Mouse (Mus musculus) heart, postnatal 36 days (tissue): Measurements from ENCODE around the gene Flywch2. TPM values are rescaled to one million over a fixed set of nuclear protein-coding genes. Genes with fewer than 3 reads are reported as not detected.
"Not testable (repeated sequence)": the region's sequence is repeated elsewhere in the genome, so short reads cannot be mapped to it uniquely, and the experiment has no call there.

Source experiments
- DNase-seq, 2 experiments: peaks; one replicate each; pipeline ENCODE4 v3.0.0; 2021 to 2022
- intact Hi-C: fragments of 180-260 bp; cut with DNase I; formaldehyde crosslinking; loops from one replicate; pipeline ENCODE4 v1.15.1; 2025
- total RNA-seq, 2 experiments: library from RNA; stranded (reverse); gene quantifications; 2 replicates each; pipeline ENCODE4 v1.2.3; 2021

Flywch2 gene
- total RNA-seq, 2 experiments from 2014 or later, result 0.78 to 0.81 TPM

DNA sequence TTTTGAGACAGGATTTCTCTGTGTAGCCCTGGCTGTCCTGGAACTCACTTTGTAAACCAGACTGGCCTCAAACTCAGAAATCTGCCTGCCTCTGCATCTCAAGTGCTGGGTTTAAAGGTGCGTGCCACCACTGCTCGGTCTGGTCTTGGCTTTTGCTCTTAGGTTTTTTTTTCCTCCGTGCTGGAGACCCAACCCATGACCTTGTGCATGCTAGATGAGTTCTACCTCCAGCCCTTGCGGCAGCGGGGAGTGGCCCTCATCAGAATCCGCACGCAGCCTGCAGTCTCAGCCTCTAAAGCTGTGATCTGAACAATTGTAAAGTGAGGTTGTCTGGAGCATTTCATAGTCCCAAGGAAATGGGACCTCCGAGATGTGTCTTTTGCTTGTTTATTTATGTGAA, 9.4 kb upstream of the Flywch2 start:
- DNase-seq, result no peak
- intact Hi-C loops, result no loop called here

DNA sequence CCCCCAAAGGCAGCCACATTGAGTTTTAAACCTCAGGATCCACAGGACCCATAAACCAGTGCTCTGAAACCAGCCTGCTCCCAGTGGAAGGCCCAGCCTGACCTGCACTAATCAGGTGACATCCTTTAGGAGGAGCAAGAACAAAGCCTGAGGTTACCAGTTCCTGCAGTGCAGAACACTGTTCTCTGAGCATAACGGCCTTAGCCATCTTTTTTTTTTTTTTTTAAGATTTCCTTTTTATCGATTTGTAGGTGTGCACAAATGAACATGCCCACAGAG, 5.1 kb upstream of the Flywch2 start:
- intact Hi-C loops, result loop anchor here (5.0 kb wide), 1 partner anchor 36 kb away; the partner anchor contains the start of gene Elob
- no peak for DNase-seq

DNA sequence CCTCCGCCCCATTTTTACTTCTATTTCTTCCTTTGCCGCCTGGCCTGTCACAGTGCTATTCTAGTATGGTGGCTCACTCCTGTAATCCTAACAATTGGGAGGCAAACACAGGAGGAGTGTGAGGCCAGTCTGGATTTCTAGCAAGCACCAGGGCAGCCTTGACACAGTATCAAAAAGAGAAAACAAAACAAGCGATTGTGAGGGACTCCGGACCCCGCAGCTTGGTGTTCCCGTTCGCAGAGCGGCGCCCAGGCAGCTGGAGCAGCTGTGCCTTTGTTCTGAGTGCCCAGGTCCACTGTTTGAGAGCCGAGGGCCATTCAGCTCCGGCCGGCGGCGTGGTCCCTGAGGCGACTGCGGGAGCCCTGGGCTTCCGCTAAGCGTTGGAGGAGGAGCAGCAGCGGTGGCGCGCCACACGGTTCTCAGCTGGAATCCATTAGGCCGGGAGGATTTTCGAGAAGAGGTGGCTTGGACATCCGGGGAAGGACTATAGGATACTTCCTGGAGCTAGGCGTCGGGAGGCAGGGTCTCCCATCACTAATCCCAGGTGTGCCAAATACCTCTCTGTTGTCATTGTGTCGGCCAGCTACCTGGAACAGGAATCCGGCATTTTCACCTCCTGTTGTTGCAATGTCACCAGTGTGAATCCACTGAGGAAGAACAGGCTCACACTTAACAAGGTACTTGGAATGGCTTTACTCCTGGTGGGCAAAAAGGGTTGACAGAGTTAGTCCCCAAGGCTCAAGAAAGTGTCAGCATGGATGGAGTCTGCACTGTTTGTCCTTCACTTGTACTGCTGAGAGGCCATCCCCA, 4.6 kb upstream of the Flywch2 start, which contains the start of gene Srrm2:
Gene Srrm2 (plus strand): TSS at position 264 of the 810 bp plus-strand sequence.
- intact Hi-C loops, result loop anchor here (5.0 kb wide), 1 partner anchor 37 kb away; the partner anchor contains the start of gene Elob

DNA sequence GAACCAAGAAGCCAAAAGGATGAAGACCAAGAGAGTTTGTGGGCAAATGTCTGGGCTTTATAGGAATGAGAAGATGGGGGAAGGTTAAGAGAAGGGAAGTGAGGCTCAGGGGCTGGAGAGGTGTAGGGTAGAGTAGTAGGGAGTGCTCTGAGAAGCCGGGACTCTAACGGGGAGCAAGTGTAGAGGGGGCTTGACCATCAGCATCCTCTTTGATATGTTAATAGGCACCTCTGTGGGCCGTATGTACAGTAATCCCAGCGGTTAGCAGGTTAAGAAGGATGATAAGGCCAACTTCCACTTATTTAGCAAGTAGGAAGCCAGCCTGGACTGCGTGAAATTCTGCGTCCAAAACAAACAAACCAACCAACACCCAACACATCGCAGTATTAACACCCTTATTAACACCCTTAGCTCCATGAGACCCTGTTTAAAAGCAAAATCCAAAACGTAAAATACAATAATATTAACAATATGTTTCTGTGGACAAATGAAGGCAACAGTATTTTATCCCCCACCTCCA, 3.9 kb upstream of the Flywch2 start:
- DNase-seq, result no peak
- intact Hi-C loops, result loop anchor here (2.0 to 5.0 kb wide), 2 partner anchors 17 to 37 kb away; partner anchors contain the start of gene Elob

More for the DNA sequence above, 4.6 kb upstream of the Flywch2 start, which contains the start of gene Srrm2:
- DNase-seq, result peak; percentile 65 to 68

DNA sequence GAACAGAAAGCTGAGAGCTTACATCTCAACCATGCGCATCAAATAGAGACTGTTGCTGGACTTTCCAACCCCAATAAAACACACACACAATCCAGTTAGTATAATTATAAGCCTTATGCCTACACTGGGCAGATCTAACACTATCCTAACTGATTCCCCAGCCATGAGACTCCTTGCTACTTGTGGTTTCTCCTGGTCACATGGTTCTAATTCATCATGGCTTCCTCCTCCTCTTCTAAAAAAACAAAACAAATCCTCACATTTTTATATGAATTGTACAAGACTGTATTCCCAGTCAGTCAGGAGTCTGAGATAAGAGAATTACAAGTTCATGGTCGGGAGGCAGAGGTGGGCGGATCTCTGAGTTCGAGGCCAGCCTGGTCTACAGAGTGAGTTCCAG, 3.1 kb upstream of the Flywch2 start:
- intact Hi-C loops, result loop anchor here (2.0 kb wide), 1 partner anchor 16 kb away; no protein-coding TSS in a partner anchor
- no peak for DNase-seq

DNA sequence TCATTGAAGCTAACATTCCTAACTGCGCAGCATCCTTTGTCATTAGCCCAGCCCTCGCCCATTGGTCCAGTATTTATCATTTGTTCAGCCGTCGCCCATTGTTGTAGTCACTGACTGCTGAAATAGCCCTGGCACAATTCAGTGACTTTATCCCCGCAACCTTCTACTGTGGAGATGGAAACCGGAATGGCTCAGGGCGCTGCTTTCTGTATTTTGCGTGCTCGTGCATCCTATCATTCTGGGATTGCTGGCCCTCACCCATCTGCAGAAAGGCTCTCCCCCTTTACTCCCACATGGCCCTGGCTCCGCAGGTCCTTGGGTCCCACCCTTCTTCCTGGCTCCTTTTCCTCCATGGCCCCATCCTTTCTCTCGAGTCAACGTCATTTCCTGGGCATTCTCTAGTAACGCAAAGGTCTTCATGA, 640 bp upstream of the Flywch2 start:
- intact Hi-C loops, result no loop called here

DNA sequence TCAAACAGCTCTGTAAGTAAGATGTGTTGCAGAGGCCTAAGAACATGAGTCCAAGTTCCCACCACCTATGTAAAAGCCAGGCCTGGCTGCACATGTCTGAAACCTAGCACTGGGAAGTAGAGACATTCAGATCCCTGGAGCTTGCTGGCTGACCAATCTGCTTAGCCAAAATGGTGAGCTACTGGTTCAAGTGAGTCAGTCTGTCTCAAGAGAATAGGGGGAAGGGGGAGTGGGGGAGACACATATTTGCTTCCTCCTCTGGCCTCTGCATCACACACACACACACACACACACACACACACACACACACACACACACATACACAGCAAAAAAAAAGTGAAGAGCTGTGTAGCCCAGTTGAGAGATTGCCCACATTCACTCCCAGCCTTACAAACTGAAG, 2.5 kb downstream of the Flywch2 start:
- intact Hi-C loops, result no loop called here
- DNase-seq, result no peak

More for the DNA sequence above, 640 bp upstream of the Flywch2 start:
- DNase-seq, result no peak

DNA sequence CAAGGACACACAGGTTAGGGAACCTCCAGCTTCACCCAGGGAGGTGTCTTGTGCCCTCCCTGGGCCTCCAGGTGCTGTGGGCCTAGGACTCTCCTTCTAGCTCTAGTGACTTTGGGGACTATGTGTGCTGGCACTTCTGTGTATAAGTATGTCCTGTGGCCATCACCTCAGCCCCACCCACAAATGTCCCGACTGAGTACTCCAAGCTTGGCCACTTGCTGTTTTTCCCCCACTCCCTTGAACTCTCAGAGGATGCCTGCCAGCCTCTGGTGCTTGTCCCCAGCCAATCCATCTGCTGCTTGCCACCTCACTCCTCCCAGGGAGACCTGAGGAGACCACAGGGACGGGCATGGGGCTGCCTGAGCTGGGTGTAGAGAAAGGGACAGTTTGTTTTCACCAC, 7.4 kb downstream of the Flywch2 start:
- no peak for DNase-seq
- intact Hi-C loops, result no loop called here

DNA sequence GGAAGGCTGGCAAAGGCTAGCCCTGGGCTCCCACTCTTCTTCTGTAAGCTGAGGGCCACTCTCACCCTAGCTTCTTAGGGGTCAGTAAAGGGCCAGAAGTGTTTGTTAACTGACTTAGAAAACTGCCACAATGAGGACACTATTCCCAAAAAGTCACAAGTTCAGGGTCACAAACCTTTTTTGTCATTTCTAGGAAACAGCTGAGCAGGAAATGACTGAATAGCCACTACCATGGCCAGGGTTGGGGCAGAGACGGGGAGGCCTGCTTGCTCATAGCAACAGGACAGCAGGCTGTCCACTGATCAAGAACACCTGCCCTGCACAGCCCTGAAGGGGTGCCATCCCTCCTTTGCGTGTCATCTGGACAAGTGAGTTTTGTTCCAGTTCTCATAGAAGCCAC, 8.7 kb downstream of the Flywch2 start:
- intact Hi-C loops, result no loop called here

DNA sequence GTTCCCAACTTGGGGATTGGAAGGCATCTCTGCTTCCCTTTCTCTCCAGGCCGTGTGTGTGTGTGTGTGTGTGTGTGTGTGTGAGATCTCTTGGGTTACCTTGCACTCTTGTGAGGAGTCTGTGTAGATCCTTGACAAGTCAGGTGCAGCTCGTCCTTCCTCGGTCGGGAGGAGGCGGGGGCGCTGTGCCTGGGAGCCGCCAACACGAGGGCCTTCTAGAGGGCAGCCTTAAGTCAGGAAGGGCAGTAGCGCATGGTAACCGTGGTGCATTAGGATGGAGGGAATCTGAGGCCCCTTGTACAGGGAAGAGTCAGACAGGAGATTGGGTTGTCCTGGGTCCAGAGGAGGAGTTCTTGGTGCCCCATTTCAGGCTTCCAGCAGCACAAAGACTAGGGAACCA, 9.7 kb downstream of the Flywch2 start:
- intact Hi-C loops, result no loop called here
- DNase-seq, result no peak

More for the DNA sequence above, 8.7 kb downstream of the Flywch2 start:
- no peak for DNase-seq

DNA sequence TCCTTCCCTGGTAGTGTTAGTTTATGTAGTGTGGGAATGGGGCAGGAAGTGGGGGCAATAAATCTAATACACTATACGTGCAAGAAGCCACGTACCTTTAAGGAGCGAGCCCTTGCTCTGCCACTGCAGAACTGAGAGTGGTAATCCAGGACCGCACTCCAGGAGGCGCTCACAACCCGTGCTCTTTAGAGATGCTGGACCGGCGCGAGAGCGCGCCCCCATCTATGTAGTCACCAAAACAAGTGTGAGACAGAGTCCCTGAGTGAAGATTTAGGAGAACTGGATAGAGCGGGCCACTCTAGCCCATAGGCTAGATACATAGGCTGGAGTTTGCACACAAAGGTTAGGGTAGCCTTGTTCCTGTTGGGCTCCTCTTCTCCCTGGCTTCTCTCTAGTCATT, 11.8 kb downstream of the Flywch2 start:
- DNase-seq, result peak; percentile 78 to 81
- intact Hi-C loops, result loop anchor here (2.0 to 5.0 kb wide), 4 partner anchors 69 to 187 kb away; partner anchors contain the start of gene Prss32

DNA sequence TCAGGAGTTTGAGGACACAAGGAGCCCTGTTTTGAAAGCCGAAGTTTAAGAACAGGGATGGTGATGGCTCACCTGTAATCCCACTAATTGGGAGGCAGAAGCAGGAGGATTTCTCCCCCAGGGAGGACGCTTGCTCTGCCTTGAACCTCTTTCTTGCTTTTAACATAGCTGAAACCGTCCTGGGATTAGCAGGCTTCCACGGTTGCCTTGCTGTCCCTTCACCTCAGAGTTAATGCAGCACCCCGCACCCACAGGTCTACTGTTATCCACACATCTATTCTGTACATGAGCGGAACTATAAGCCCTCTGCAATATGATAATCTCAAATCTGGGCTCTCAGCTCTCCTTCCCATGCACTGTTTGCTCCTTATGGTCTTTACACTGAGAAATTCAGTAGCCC, 12.2 kb downstream of the Flywch2 start:
- intact Hi-C loops, result loop anchor here (2.0 to 5.0 kb wide), 5 partner anchors 15 to 187 kb away; partner anchors contain the start of gene Prss32
- no peak for DNase-seq

DNA sequence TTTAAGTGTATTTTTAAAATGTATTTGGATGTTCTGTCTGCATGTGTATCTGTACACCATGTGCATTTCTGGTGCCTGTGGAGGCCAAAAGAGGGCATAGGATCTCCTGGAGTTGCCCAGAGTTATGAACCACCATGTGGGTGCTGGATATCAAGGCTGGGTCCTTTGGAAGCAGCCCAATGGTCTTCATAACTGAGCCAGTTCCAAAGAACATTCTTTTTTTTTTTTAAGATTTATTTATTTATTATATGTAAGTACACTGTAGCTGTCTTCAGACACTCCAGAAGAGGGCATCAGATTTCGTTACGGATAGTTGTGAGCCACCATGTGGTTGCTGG, 13.7 kb downstream of the Flywch2 start:
- intact Hi-C loops, result loop anchor here (2.0 to 5.0 kb wide), 2 partner anchors 17 to 100 kb away; no protein-coding TSS in a partner anchor
- DNase-seq, result not testable (repeated sequence)

DNA sequence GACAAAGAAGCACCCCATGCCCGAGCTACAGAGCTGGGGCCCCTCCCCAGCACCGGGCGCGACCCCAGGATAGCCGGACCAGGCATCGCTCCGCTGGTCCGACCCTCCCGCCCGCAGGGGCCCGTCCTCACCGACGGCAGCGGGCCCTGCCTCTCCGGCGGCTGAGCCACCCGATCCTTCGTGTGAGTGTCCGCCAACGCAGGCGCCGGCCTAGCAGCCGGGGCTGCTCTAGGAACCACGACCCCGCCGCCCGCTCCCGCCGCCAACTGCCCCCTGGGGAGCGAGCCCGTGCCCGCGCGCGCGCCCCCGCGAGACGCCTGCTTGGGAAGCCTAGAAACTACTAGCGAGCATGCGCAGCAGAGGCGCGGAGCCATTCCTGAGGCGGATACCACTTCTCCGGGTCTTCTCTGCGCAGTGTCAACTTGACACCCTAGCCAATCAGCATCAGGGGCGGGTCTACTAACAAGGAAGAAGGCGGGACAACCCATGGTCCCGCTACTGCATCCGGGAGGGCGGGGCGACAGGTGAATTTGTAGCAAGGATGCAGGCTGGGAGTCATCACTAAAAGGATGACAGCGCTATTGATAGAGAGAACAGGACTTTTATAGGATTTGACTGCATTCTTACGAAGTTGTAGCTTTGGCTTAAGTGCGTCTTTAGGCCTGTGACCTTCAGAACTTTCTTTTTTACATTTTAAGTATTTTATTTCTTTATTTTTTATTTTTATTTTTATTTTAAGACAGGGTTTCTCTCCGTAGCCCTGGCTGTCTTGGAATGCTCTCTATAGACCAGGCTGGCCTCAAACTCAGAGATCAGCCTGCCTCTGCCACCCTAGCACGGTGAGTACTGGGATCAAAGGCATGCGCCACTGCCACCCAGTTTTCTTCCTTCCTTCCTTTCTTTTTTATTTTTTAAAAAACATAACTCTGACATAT, 14.3 kb downstream of the Flywch2 start, which contains the start of gene Flywch1:
Gene Flywch1 (minus strand): TSS at position 319 of the 935 bp plus-strand sequence.
- intact Hi-C loops, result loop anchor here (1.0 to 5.0 kb wide), 4 partner anchors 17 to 101 kb away; partner anchors contain the start of gene Elob
- DNase-seq, result peak; percentile 97

DNA sequence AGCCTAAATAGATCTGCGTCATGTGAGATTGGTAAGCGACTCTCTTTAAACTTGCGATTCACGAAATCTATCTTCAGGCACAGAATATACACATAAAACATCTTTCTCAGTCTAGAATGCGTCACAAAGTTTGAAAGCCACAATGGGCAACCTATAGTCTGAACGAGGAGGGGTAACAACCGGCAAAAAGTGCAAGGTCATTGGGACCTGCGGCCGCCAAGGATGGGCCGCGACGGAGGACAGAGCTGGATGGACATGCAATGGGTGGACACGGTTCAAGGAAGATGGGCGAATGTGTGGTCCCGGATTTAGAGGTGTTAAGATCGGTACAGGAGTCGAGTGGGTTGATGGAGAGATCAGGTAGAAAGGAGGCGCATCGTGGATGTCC, 15.0 kb downstream of the Flywch2 start:
- intact Hi-C loops, result loop anchor here (1.0 to 5.0 kb wide), 3 partner anchors 20 to 101 kb away; partner anchors contain the start of gene Elob
- no peak for DNase-seq

DNA sequence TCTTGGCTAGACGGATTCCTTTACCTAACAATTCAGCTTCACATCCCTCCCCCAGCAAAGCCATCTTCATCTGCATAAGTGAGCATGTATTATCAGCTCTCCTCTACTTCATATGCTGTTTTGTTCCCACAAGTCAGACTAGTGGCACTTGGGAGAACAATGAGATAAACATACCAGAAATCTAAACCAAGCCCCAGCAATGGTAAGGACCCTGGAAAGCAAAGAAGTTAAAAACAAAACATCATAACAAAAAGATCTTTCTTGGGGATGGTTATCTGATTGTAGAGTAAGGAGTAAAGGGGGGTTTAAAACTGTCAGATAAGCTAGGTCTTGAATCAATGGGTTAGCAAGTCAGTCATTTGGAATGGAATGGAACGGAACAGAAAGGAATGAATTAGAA, 15.4 kb downstream of the Flywch2 start:
- no peak for DNase-seq
- intact Hi-C loops, result loop anchor here (2.0 to 5.0 kb wide), 2 partner anchors 20 to 102 kb away; no protein-coding TSS in a partner anchor

DNA sequence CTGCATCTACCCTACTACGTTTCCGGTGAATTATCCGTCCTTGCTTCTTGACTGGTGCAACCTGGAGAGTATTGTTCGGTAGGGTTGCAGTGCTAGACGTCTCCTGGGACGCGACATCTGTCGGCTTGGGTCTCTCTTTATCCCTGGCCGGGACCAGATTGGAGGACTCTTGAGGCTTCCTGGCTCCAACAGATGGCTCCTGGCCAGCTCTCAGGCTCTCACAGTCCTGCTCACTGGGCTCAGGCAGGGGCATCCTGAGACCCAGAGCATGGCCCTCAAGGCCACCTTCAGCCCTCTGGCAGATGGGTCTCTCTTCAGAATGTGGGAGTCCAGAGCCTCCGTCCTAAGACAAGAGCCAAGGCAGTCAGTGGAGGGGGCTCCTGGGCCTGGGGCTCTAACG, 22.9 kb downstream of the Flywch2 start:
- intact Hi-C loops, result no loop called here
- DNase-seq, result no peak

DNA sequence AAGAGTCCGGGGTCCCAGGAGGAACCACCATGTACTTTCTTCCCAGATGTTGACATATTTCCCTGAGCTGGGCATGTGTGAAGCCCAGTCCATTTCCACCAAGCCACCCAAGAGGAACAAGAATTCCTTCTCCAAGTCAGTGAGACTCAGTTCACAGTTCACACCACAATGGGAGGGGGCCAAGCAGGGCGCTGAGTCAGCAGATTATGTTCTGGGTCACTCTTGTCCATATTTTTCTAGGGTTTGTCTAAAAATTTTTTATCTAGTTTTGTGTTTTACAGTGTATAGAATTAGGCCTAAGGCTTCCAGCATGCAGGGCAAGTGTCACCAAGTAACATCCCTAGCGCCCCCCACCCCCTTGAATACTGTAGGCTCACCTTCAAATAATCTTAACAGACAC, 24.7 kb downstream of the Flywch2 start:
- intact Hi-C loops, result no loop called here
- DNase-seq, result no peak

DNA sequence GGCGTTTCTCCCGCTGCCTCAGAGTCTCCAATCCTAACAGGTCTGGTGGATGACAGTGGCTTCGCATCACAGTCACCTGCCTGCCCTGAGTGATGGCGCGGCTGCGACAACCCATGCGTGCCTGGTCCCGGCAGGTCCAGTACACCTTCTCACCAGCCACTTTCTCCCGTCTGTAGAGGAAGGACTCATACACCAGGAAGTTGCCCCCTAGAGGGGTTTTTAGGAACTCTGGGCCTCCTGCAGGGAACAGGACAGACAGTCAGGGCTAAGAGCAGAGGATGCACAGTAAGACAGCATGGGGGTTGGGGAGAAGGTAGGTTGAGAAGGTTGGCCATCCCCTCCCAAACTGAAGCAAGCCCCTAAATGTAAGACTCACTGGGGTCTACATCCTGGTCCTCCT, 25.6 kb downstream of the Flywch2 start:
- intact Hi-C loops, result no loop called here
- no peak for DNase-seq

DNA sequence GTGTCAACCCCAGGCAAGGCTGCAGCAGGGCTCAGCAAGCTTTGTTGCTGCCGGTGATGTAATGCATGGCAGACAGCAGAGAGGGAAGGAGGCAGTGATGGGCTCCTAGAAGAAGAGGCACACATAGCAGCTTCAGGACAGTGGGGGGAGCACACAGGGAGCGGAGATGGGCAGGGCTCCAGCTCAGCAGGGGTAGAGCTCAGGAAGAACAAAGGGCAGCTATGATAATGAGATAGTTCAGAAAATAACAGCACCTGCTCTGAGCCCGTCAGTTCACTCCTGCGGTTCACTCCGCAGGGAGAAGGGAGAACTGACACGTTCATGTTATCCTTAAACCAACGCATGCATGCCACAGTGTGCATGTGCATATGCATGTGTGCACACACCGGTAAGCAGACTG, 27.1 kb downstream of the Flywch2 start:
- intact Hi-C loops, result no loop called here
- DNase-seq, result no peak

DNA sequence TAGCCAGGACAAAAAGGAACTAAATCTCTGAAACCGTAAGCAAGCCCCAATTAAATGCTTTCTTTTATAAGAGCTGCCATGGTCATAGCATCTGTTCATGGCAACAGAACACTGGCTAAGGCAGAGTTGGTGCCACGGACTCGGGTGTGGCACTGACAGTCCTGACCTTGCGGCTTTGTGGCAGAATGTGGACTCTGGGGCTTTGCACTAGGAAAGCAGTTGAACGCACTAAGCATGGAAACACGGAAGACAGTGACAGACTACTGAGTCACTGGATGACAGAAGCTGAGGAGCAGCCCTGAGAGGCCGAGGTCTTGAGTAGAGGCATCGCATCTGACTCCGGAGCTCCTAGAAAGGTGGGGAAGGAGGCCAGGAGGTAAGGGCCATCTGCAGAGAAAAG, 28.3 kb downstream of the Flywch2 start:
- DNase-seq, result no peak
- intact Hi-C loops, result no loop called here
